Mouse (Mus musculus) cortical plate, adult 2 months (tissue): Measurements from ENCODE around the gene Omp.
A peak's percentile ranks its signal among the peaks of the same experiment; 100 is the strongest.

Source experiments
- CTCF ChIP-seq: fragments of 200-500 bp; IDR thresholded peaks from 2 replicates; pipeline ENCODE4 v1.5.1; 2011; ENCODE audit warnings: mild to moderate bottlenecking, control low read depth, low read length; ENCODE audit not compliant: insufficient read depth; ENCODE audit errors: extremely low read depth
- POLR2A ChIP-seq: fragments of 200-500 bp; IDR thresholded peaks from 2 replicates; pipeline ENCODE4 v1.6.1; 2011; ENCODE audit warnings: mild to moderate bottlenecking, low read length, control low read depth; ENCODE audit not compliant: insufficient read depth; ENCODE audit errors: extremely low read depth

- TF ChIP-seq CTCF (peak; percentile 35), POLR2A (no peak)
Observed at GRCm38 (mm10) chr7:98193515-98194025, 48.3 kb upstream of the Omp start.
